Mouse (Mus musculus): ENCODE measurements around the gene Tmco5.
"Not testable (repeated sequence)": the region's sequence is repeated elsewhere in the genome, so short reads cannot be mapped to it uniquely, and the experiment has no call there.

The Tmco5 gene

DNA sequence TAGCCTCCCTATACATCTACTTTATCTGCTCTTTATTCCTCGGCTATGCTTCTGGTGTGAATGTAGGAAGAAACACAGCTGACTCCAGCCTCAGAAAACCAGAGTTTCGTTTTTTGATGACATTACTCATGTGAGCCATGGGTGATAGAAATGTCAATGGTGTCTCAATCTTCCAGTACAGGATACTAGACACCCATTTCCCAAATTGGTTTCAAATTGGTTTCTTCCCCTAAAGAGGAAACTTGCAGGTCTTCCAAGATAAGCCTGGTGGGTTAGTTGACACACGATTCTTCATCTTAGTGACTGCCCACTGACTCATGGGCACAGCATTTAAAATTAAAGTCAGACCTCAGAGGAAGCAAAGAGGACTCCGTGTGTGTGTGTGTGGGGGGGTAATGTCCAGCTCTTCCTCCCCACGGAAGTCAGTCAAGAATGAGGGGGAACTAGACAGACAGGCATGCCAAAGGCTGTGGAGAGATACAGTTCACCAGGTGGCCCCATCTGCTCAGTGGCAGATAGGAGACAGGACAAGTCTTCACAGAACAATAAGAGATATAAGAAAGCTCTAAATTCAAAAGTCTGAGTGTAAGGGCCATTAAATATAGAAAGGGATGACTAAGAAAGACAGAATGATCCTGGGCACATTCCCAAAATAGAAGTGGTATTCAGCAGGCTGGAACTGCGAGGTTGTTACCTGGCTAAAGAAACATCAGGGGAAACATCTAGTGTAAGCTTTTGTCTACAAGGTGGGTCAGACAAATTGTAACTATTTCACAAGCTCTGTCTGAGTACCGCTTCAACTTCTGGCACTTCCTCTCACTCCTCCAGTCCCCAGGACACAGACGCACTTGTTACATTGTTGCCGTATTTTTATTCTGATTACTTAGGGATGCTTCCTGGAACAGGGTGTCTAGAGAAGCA, 44.3 kb downstream of the Tmco5 start:
- DNase-seq (ENCODE audit: low spot score in 2 of 2), result no peak

- DNase-seq (ENCODE audit: low spot score in 2 of 2), result no peak
Observed at GRCm38 (mm10) chr2:116923684-116924083, 45.2 kb downstream of the Tmco5 start.

- no peak for DNase-seq (ENCODE audit: low spot score in 2 of 2)
Observed at GRCm38 (mm10) chr2:116924292-116924691, 45.8 kb downstream of the Tmco5 start.

DNA sequence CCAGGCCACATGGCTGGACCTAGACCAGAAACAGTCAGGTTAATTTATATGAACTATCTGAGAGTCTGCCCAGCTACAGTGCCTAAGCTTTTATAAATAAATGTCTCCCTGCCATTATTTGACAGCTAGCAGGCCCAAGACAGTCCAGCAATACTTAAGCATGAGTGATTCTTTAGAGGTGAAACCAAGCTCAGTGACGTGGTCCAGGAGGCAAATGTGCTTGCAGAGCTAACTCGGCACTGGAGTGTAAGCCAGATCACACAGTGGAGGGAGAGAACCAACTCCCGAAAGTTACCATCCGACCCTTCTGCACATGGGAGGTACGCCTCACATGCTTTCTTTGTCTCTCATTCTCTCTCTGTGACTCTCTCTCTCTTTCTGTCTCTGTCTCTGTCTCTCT, 46.7 kb downstream of the Tmco5 start:
- no peak for DNase-seq (ENCODE audit: low spot score in 2 of 2)

- DNase-seq (ENCODE audit: low spot score in 2 of 2), result no peak
Observed at GRCm38 (mm10) chr2:116932218-116932617, 53.7 kb downstream of the Tmco5 start.

DNA sequence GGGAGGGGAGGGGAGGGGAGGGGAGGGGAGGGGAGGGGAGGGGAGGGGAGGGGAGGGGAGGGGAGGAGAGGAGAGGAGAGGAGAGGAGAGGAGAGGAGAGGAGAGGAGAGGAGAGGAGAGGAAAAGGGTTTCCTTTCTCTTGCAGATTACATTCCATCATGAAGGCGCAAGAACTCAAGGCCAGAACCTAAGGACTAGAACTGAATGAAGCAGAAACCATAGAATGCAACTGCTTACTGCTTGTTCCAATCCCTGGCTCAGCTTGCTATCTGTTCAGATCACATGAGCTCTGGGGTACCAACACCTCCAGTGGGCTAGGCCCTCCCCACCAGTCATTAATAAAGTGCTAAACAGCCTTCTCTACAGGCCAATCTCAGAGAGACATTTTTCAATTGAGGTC, 55.7 kb downstream of the Tmco5 start:
- not testable (repeated sequence) for DNase-seq (ENCODE audit: low spot score in 2 of 2)

DNA sequence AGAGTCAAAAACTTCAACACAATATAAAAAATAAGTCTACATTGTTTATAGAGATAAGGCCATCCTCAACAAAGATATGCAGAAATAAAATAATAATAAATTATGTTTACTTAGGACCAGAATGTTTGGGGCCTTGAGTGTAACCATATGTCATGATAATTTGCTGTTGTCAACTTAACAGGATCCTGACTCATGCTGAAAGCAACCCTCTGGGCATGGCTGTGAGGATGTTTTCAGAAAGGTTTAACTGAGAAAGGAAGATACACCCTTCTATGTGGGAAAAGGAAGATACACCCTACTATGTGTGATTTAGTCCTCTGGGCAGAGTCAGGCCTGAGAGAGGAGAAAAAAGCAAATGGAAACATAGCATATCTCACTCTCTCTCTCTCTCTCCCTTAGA, 56.3 kb downstream of the Tmco5 start:
- no peak for DNase-seq (ENCODE audit: low spot score in 2 of 2)

DNA sequence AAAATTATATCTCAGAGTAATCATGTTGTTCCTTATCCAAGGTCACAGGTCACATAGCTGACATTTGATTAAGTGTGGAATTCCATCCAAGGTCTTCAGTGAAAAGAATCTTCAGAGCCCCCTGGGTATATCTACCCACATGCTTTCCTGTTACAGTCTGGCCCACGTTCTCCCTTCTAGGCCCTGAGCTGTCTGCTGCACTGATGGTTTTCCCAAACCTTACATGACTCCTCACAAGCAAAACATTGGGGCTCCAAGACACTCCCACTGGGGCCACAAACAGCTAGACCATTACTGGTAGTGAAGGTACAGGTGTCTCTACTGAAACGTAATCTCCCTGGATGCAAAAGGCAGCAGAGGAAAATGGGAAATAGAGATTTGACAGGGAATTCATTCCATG, 57.9 kb downstream of the Tmco5 start:
- DNase-seq (ENCODE audit: low spot score in 2 of 2), result no peak

DNA sequence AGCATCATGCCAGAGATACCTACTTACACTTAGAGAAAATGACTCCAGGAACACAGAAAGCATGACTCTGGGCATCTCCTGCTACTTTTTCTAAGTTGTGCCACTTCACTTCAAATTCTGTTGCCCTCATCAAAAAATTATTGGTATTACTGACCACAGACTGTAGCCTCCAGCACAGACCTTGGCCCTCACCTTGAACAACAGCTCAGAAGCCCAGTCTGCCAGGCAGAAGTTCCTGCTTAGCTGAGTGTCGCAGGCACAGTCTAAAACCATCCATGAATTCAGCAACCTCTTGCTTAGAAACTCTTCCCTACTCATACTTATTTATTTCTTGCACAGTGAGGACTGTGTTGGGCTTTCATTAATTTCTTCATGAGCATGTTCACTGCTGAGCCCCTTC, 58.7 kb downstream of the Tmco5 start:
- no peak for DNase-seq (ENCODE audit: low spot score in 2 of 2)

DNA sequence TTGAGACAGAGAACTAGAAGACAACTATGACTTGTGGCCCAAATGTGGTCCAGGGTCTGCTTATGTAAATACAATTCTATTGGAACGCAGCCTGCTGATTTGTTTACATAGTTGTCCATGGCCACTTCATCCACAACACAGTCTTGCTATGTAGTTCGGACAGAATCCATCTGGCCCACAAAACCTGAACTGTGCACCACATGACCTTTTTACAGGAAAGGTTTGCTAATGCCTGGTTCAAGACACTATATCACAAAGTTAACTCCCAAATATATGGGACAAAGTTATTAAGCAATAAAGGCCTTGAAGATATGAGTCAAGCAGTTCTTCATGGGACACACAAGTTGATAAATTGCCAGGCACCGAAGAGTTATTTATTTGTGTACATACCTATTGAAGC, 63.3 kb downstream of the Tmco5 start:
- DNase-seq (ENCODE audit: low spot score in 2 of 2), result no peak
